Mouse (Mus musculus): ENCODE data around the gene Agtr1a. TPM values are rescaled to one million over a fixed set of nuclear protein-coding genes. Genes with fewer than 3 reads are reported as not detected.

Gene Agtr1a
- polyA plus RNA-seq, 1 experiment from 2014 or later, result 5.2 TPM

GRCm38 (mm10) chr13:30418611-30419010 lies 82.4 kb downstream of the Agtr1a start:
- H3K4me3 ChIP-seq (replicated peaks), result no peak overlapping the region
- H3K27me3 ChIP-seq, result no peaks in the 10 kb centered on the region
- no peak overlapping the region for H3K27ac ChIP-seq (replicated peaks)
- no peaks in the 10 kb centered on the region for H3K9me3 ChIP-seq (replicated peaks)
- H3K4me1 ChIP-seq, result no peaks in the 10 kb centered on the region
- H3K4me2 ChIP-seq (replicated peaks), result no peak overlapping the region
- no peaks in the 10 kb centered on the region for H3K36me3 ChIP-seq
- no peak for ATAC-seq (ENCODE audit: insufficient number of reproducible peaks, low FRiP score, low TSS enrichment, low read depth)
- no peak overlapping the region for H3K9ac ChIP-seq
- 82% methylated on average over 5 of the region's 5 CpGs for WGBS

- H3K4me3 ChIP-seq (replicated peaks), result no peak overlapping the region
- no peak for ATAC-seq (ENCODE audit: insufficient number of reproducible peaks, low FRiP score, low TSS enrichment, low read depth)
- H3K9me3 ChIP-seq (replicated peaks), result no peaks in the 10 kb centered on the region
- no peaks in the 10 kb centered on the region for H3K36me3 ChIP-seq
- no peak overlapping the region for H3K27ac ChIP-seq (replicated peaks)
- H3K4me2 ChIP-seq (replicated peaks), result no peak overlapping the region
- no peak overlapping the region for H3K9ac ChIP-seq
- H3K27me3 ChIP-seq, result no peaks in the 10 kb centered on the region
- H3K4me1 ChIP-seq, result no peaks in the 10 kb centered on the region
- 79% methylated on average over 4 of the region's 4 CpGs for WGBS
These were observed 90.8 kb downstream of the Agtr1a start for GRCm38 (mm10) chr13:30427008-30427407.

- no peak for ATAC-seq (ENCODE audit: insufficient number of reproducible peaks, low FRiP score, low TSS enrichment, low read depth)
- no peaks in the 10 kb centered on the region for H3K27me3 ChIP-seq
- H3K4me3 ChIP-seq (replicated peaks), result no peak overlapping the region
- H3K9ac ChIP-seq, result no peak overlapping the region
- WGBS, result 70% methylated on average over 1 of the region's 1 CpGs
- no peak overlapping the region for H3K27ac ChIP-seq (replicated peaks)
- H3K4me2 ChIP-seq (replicated peaks), result no peak overlapping the region
- no peaks in the 10 kb centered on the region for H3K9me3 ChIP-seq (replicated peaks)
- H3K4me1 ChIP-seq, result no peaks in the 10 kb centered on the region
- no peaks in the 10 kb centered on the region for H3K36me3 ChIP-seq
These were observed 91.2 kb downstream of the Agtr1a start for GRCm38 (mm10) chr13:30427436-30427835.

Other genes with a start within 250 kb of the Agtr1a start
- 19.3 and 20.3 TPM in 2 replicates for gene Mboat1, start 200.0 kb upstream of the Agtr1a start, polyA plus RNA-seq (2015; fragmentation: Nextera tagmentation; extraction: Ambion mirVana)
- gene Uqcrfs1, start 208.9 kb downstream of the Agtr1a start, polyA plus RNA-seq (2015; fragmentation: Nextera tagmentation; extraction: Ambion mirVana), result 188 and 191 TPM in 2 replicates

Data from embryonic facial prominence, embryonic 15.5 days (tissue).